Mouse (Mus musculus) kidney, adult 2 months (tissue): ENCODE measurements around the gene Ablim1. TPM values are rescaled to one million over a fixed set of nuclear protein-coding genes. Genes with fewer than 3 reads are reported as not detected.

Experiments
- DNase-seq: peaks from one replicate; pipeline ENCODE4 v3.0.0; 2021
- H3K27ac ChIP-seq: fragments of 200-500 bp; 2 replicates; pipeline ENCODE4 v1.5.1; 2012; ENCODE audit warnings: low read depth, low read length, control low read depth, inconsistent platforms; ENCODE audit not compliant: insufficient read depth
- H3K27me3 ChIP-seq: fragments of 200-500 bp; replicated peaks from 2 replicates; pipeline ENCODE4 v1.6.1; 2012; ENCODE audit warnings: mild to moderate bottlenecking, moderate library complexity, low read length, inconsistent platforms; ENCODE audit not compliant: control insufficient read depth, insufficient read depth
- H3K36me3 ChIP-seq: fragments of 200-500 bp; 2 replicates; pipeline ENCODE4 v1.6.1; 2012; ENCODE audit warnings: mild to moderate bottlenecking, moderate library complexity, low read length, inconsistent platforms; ENCODE audit not compliant: control insufficient read depth, insufficient read depth
- H3K4me1 ChIP-seq: fragments of 200-500 bp; 2 replicates; pipeline ENCODE4 v1.6.1; 2011; ENCODE audit warnings: low read length; ENCODE audit not compliant: control insufficient read depth, insufficient read depth
- H3K4me3 ChIP-seq: fragments of 200-500 bp; 2 replicates; pipeline ENCODE4 v1.5.1; 2011; ENCODE audit warnings: mild to moderate bottlenecking, low read depth, low read length, control low read depth; ENCODE audit not compliant: insufficient read depth
- CTCF ChIP-seq: fragments of 200-500 bp; conservative IDR thresholded peaks from 2 replicates; pipeline ENCODE4 v1.5.1; 2011; ENCODE audit warnings: low read depth, mild to moderate bottlenecking, control low read depth, low read length, moderate library complexity, mixed read lengths; ENCODE audit not compliant: insufficient read depth, insufficient read length
- POLR2A ChIP-seq: fragments of 200-500 bp; IDR thresholded peaks from one replicate; pipeline ENCODE4 v1.6.1; 2011; ENCODE audit warnings: low read depth, low read length, control low read depth
- WGBS: fragments of 180-500 bp; shearing (Covaris S2); methylation state at CpG from one replicate; pipeline ENCODE4 v1.1.7; 2018; 5-methylcytosine and 5-hydroxymethylcytosine counted together
- polyA plus RNA-seq: library from polyadenylated mRNA; depleted of rRNA; stranded (reverse); fragments of >200 nt; gene quantifications from 2 replicates; pipeline ENCODE4 v1.2.3, GENCODE M21; 2012

The Ablim1 gene
- polyA plus RNA-seq, 1 experiment: 34.7 TPM

DNA sequence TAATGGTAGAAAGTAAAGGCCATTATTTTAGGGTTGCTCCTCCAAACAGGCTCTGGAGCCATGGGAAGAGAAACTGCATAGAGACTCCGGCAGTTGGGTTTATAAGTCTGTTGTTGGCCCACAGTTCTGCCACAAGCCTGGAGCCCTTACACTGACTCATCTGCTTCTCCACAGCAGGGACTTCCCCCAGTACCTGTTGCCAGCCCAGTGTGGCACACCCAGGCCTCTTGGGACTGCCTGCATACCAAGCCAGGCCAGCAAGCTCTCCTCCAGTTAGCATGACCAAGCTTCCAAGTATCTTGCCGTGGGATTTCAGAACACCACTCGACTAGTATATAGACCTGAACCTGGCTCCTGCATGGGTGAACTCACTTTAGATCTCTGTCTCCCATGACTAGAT is 299.9 kb downstream of the Ablim1 start:
- Histone ChIP-seq H3K4me3 (no peak overlapping the region), H3K4me1 (peaks cover 5% of the 10 kb centered on the region; the same call in 1 of the 2 replicates), H3K27ac (no peak overlapping the region), H3K27me3 (no peaks in the 10 kb centered on the region), H3K36me3 (no peaks in the 10 kb centered on the region)
- WGBS: 74% methylated on average over 3 of the region's 3 CpGs
- no peak for TF ChIP-seq CTCF
- TF ChIP-seq POLR2A: no peak
- DNase-seq: no peak

DNA sequence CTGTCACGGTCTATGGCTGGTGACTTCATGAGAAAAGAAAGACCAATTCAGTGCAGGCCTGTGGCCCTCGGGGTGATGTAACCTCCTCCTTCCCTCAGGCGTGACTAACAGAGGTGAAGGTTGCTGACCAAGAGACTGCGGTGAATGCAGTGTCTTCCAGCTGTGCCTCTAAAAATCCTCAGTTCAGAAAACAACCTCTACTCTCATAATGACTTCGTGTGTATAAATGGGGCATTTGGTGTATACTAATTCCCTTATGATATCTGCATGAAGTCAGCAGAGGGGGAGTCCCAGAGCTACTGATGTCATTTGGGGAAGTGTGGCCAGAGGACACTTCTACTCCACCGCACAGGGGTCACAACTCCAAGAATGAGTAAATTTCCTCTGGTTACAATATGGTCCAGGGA is 301.4 kb downstream of the Ablim1 start:
- H3K27ac ChIP-seq: no peak overlapping the region
- 40% methylated on average over 6 of the region's 6 CpGs for WGBS

DNA sequence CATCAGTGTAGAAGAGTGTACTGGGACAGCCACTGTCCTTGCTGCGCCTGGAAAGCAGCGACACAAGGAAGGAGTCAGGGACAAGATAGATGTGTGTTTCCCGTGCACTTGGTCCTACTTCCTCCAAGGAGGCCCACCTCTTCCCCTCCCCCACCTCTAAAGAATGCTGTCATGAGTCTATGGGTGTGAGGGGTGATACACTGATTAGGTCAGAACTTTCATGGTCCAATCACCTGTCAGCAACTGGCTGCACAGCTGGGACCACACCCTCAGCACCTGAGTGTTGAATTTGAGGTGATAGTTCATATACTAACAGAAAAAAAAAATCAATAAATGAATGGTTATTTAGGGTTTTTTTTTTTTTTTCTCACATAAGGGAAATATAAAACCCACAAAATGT is 302.7 kb downstream of the Ablim1 start:
- DNase-seq: no peak
- TF ChIP-seq CTCF: no peak
- no peak for TF ChIP-seq POLR2A
- WGBS: 69% methylated on average over 3 of the region's 3 CpGs

More for the DNA sequence above, 301.4 kb downstream of the Ablim1 start:
- TF ChIP-seq CTCF (no peak), POLR2A (no peak)
- Histone ChIP-seq H3K4me1 (peaks cover 5% of the 10 kb centered on the region; the same call in 1 of the 2 replicates), H3K4me3 (no peak overlapping the region), H3K36me3 (no peaks in the 10 kb centered on the region), H3K27me3 (no peaks in the 10 kb centered on the region)
- DNase-seq: peak; percentile 82

DNA sequence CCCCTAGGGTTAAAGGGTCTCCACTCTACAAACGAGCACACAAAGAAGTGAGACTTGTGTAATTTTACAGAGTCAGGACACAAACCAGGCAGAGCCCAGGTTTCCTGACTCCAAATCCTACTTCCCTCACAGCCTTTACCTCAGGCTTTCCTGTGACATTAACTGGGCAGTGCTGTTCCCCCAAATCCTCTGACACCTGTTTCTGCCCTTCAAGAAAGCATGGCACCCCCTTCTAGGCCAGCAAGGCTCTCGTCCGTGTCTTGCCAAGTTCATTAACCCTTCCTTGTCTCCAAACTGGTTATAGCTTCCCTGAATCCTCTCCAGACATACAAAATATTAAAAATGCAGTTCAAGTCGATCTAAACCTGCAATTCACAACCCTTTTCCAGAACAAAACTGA is 304.7 kb downstream of the Ablim1 start:
- H3K4me1 ChIP-seq: no peaks in the 10 kb centered on the region; the same call in 1 of the 2 replicates
- no peak overlapping the region for H3K4me3 ChIP-seq
- H3K36me3 ChIP-seq: no peaks in the 10 kb centered on the region
- TF ChIP-seq POLR2A (no peak), CTCF (no peak)
- no peaks in the 10 kb centered on the region for H3K27me3 ChIP-seq
- DNase-seq: no peak
- H3K27ac ChIP-seq: no peak overlapping the region
- 63% methylated on average over 4 of the region's 4 CpGs for WGBS

More for the DNA sequence above, 302.7 kb downstream of the Ablim1 start:
- Histone ChIP-seq H3K4me3 (no peak overlapping the region), H3K27ac (no peak overlapping the region), H3K4me1 (peaks cover 5% of the 10 kb centered on the region; the same call in 1 of the 2 replicates), H3K27me3 (no peaks in the 10 kb centered on the region), H3K36me3 (no peaks in the 10 kb centered on the region)

DNA sequence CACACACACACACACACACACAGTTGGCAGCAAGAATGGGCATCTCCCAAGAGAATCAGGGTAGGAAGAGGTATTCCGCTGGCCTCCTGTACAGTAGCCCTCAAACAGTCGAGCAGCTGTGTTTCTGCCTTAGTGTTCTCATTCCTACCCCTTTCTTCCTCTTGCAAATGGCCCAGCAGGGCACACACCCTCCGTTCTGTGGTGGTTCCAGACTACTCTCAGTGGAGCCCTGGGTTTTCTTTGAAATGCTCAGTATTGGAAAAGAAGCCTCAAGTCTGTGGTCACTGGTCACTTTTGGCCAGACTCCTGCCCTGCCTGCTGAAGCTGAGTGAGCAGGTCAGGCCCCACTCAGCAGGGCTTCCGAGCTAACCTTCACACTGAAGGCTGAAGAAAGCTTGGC is 305.1 kb downstream of the Ablim1 start:
- Histone ChIP-seq H3K27me3 (no peaks in the 10 kb centered on the region), H3K4me1 (no peaks in the 10 kb centered on the region; the same call in 1 of the 2 replicates), H3K4me3 (no peak overlapping the region), H3K27ac (no peak overlapping the region), H3K36me3 (no peaks in the 10 kb centered on the region)
- DNase-seq: no peak
- TF ChIP-seq CTCF (no peak), POLR2A (no peak)
- WGBS: 76% methylated on average over 4 of the region's 4 CpGs

DNA sequence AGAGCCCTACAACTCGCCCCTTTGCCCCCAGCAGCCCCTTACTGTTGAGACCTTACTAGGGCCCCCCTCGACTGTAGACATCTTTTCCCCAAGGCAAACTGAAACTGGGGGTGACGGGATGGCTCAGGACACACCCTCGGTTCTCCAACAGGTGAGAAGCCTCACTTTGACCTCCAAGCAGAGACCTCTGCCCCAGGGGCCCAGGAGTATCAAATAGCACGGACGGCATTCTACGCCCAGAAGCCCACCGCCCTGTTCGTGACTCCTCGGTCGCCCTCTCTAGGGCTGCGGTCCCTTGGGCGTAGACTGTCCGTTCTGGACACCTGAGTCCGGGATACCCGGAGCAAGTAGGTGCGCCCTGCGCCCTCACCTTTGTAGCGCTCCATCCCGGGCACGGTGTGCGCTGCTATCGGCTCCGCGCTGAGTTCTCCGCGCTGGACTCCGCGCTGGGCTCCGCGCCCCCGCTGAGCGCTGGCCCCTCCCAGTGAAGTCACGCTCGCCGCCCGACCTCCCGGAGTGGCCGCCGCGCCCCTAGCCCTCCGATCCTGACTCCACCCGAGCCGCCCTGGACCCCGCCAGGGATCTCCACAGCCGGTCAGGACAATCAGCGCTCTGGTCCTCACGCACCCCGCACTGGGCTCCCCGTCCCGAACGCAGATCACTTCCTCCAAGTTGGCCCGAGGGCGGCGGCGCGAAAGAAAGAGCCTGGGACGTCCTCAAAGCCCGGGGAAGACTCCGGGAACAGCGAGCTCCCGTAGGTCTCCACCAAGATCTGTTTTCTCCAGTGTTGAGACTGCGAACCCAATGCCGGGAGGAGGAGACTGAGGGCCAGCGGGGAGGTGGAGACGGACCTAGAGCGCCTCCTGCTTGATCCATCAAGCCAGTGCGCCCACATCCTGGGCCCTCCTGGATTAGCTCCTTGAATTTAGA is 306.7 kb downstream of the Ablim1 start, which contains the start of gene Afap1l2:
TSS of gene Afap1l2 (minus strand) at position 448 of the 930 bp plus-strand sequence.
- Histone ChIP-seq H3K4me3 (peak within 1 kb of the TSS; percentile 66), H3K36me3 (no peaks in the 10 kb centered on the region), H3K27me3 (no peaks in the 10 kb centered on the region), H3K4me1 (peaks cover 4% of the 10 kb centered on the region), H3K27ac (peak within 1 kb of the TSS; percentile 72)
- peak; percentile 90 for DNase-seq
- TF ChIP-seq POLR2A: no peak
- peak; percentile 71 for TF ChIP-seq CTCF
- 2% methylated on average over 68 of the region's 68 CpGs for WGBS

DNA sequence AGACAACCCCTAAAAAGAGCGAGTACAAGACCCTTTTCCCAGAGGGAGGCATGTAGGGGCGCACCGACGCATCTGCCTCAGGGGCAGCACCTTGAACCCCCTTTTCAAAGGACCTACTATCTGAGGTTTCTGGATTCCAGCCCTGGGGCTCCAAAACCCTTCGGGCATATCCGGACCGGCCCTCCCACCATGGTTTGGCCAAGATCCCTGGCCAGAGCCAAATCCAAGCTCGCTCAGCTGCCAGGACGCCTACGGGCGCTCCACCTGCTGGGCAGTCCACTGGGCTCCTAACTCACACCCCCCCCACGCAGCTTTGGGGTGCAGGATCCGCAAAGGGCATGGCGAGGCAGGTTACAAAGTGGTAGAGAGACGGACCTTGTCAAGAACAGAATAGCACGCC is 307.4 kb downstream of the Ablim1 start:
- H3K27me3 ChIP-seq: no peaks in the 10 kb centered on the region
- peak overlapping the region; percentile 66 for H3K4me3 ChIP-seq
- no peak; the same call in 1 of the 2 replicates for TF ChIP-seq CTCF
- TF ChIP-seq POLR2A: no peak
- peak; percentile 91 for DNase-seq
- peak overlapping the region; percentile 72 for H3K27ac ChIP-seq
- H3K36me3 ChIP-seq: no peaks in the 10 kb centered on the region
- 27% methylated on average over 16 of the region's 16 CpGs for WGBS
- H3K4me1 ChIP-seq: peaks cover 4% of the 10 kb centered on the region
